Mouse (Mus musculus) spleen, adult 18-20 months (tissue): ENCODE measurements around the gene Ubxn2a.

ENCODE experiments used
- DNase-seq, 2 experiments: peaks; one replicate each; pipeline ENCODE4 v3.0.0; 2022; ENCODE audit warnings: mixed read lengths in 2 of 2

The Ubxn2a gene

GRCm38 (mm10) chr12:4878296-4878783, 29.2 kb downstream of the Ubxn2a start:
- DNase-seq, result no peak

DNA sequence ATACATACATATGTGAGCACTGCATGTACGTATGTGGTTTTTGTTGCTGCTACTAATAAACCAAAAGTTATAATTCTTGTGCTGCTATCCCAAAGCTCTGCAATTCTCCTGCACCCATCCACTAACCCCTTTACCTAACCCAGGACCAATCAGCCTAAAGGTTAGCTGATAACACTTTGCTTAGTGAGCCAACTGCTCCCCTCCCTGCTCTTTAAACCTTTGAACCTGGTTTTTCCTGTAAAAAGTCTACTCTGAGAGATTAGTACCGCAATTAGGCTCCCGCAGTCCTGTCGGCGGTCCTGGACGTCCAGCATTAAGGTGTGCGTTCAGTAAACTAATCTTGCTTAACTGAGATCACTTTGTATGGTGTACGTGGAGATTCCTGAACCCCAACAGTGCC, 31.9 kb downstream of the Ubxn2a start:
- no peak for DNase-seq

- peak; percentile 22 to 38 for DNase-seq
Observed at GRCm38 (mm10) chr12:4874161-4874927, 33.2 kb downstream of the Ubxn2a start, which contains the start of gene Mfsd2b. Gene Mfsd2b, minus strand, starts transcription at chr12:4874359.

GRCm38 (mm10) chr12:4873531-4873930, 34.0 kb downstream of the Ubxn2a start:
- DNase-seq, result no peak

- DNase-seq, result no peak
Observed at GRCm38 (mm10) chr12:4872983-4873477, 34.5 kb downstream of the Ubxn2a start.

DNA sequence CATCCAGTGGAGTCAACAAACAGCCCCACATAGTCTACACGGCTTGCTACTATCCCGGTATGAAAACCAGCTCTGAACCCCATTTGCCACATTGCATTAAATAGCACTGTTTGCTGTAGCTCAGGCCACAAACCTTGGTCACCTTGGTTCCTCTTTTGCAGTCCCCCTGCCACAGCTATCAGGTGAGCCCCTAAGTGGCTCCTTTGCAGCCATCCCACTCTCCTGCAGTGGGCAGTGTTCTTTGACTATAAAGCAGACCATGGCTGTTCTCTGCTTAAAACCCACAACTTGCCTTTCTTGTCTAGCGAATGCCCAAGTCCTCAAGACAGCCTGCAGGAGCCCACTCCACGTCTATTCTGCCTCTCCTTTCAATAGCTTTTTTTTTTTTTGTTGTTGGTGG, 35.2 kb downstream of the Ubxn2a start:
- no peak for DNase-seq

GRCm38 (mm10) chr12:4871260-4871659, 36.2 kb downstream of the Ubxn2a start:
- no peak for DNase-seq

GRCm38 (mm10) chr12:4868924-4869323, 38.6 kb downstream of the Ubxn2a start:
- no peak for DNase-seq

GRCm38 (mm10) chr12:4864338-4864690, 43.2 kb downstream of the Ubxn2a start:
- no peak for DNase-seq

DNA sequence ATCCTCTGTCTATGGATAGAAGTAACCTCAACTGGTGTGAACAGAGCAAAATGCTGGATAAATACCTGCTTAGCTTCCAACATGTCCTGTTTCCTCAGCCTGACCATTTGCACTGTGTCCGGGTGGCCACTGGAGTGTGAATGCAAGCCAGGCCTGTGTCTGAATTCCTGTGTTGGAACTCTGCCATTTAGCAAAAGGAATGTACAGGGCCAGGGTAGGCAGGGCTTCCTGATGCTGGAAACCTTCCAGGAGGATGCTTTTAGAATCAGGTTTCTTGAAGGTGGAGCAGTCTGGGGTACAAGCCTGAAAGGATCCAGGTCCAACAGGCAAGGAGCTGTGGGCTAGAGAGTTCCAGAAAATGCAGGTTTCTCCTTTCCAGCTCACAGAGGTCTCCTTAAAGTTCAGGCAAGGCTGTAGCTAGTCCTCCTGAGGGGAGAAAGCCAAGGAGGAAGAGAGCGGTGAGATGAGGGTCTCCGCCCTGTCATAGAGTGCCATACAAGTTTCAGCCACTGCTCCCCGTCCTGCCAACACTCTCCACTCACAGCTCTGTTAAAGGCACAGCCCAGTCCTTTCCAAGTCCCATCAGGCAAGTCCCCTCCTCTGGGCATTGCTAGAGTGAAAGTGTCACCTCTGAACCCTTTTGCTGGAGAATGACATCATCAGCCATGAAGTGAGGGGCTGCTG, 43.7 kb downstream of the Ubxn2a start:
- DNase-seq, result no peak

- DNase-seq, result no peak
Observed at GRCm38 (mm10) chr12:4862672-4863071, 44.8 kb downstream of the Ubxn2a start.

DNA sequence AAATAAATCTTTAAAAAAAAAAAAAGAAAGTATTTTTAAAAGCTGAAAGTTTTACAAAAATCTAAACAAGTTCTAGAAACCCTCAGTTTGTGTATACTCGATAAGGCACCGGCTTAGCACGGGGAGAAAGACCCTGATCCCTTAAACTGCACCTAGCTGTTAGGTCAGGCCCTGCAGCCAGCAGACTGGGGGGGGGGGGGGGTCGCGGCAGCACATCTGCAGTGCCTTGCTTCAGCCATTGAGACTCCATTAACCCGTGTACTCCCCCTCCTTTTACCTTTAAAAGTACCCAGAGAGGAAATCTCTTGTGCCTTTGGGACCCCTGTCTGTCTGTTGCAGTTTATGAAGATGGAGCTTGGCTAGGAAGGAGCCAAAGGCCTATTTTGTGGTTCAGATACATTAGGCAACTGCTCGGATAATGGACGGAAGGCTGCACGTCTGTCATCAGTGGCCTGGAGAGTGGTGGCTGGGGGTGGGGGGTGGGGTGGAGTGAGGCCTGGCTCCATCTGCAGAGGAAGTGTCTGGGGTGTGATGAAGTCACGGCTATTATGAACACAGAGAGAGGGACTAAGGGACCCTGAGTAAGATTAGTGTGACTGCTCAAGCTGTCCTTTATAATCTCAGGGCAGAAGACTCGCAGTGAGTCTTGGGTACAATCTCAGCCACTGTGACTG, 48.1 kb downstream of the Ubxn2a start:
- DNase-seq, result no peak

- no peak for DNase-seq
Observed at GRCm38 (mm10) chr12:4856834-4857233, 50.7 kb downstream of the Ubxn2a start.

GRCm38 (mm10) chr12:4856160-4856559, 51.3 kb downstream of the Ubxn2a start:
- peak in 1 of 2 experiments; percentile 39 for DNase-seq

DNA sequence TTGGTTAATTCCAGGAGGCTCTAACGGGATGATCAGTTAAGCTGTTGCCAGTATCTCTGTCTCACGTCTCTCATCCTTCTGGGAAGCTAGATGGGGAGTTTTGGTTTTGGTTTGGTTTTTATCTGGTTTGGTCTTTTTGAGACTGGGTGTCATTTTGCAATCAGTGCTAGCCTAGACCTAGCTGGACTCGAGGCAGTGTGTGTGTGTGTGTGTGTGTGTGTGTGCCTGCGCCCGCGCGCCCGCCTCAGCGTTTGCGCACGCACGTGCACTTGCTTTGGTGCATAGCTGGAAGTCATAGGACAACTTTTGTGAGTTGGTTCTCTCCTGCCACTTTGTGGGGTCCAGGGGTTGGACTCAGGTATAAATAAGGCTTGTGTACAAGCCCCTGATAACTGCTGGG, 63.8 kb downstream of the Ubxn2a start:
- DNase-seq, result peak in 1 of 2 experiments; percentile 33

- peak; percentile 75 to 82 for DNase-seq
Observed at GRCm38 (mm10) chr12:4842890-4843597, 64.5 kb downstream of the Ubxn2a start, which contains the start of gene Wdcp. Gene Wdcp, plus strand, starts transcription at chr12:4843303.

DNA sequence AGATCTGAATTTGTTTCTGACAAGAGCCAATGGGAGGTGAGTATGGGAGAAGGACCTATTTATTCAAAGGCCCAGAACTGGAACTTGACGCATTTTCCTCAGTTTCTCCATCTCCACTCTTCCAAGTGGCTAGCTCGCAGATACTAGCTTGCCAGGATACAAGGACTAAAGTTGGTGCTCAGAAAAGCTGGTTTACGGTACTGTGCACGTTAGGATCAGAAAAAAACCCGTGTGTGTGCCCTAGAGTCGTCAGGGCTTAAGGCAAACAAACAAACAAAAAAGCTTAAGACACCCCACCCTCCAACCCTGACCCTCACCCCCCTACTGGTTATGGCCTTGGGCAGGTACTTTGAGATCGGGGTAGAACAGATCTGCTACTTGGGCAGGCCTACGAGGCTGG, 65.0 kb downstream of the Ubxn2a start:
- no peak for DNase-seq

- peak; percentile 11 to 34 for DNase-seq
Observed at GRCm38 (mm10) chr12:4841392-4841887, 66.1 kb downstream of the Ubxn2a start, which contains the start of gene Fkbp1b. Gene Fkbp1b, minus strand, starts transcription at chr12:4841591.

DNA sequence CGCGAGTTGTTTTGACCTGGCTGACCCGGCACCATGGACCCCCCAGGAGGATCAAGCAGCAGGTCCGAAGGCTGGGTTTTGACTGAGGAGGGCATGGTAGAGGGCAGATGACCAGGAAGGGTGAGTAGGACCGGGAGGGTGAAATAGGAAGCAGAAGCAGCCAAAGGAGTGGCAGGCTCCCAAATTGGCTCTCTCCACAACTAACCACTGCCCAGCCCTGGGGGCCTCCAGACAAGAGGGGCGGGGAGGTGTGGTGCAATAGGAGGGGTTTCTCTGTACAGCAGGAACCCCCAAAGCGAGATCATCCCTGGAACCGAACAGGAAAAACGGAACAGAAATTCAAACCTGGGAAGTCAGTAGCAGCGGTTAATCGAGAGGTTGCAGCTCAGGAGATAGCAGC, 66.8 kb downstream of the Ubxn2a start:
- DNase-seq, result no peak

GRCm38 (mm10) chr12:4840010-4840409, 67.5 kb downstream of the Ubxn2a start:
- no peak for DNase-seq

DNA sequence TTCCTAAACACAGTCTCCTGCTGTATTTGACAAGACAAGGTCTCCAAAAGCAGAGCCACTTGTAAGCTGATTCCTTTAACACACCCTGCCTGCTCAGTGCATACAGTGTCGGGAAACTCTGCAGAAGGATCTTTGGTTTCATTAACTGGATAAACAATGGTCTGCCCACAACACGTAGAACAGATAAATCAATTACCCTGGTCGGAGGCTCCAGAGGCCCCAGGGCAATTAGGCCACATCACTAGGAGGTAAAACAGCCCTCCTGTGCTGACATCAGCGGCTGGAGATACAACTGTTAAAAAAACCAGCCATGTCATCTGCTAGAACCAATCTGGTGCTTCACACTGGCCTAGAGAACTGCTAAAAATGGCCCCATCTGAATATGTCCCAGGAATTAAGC, 70.5 kb downstream of the Ubxn2a start:
- DNase-seq, result no peak
